Mouse (Mus musculus) heart, embryonic 12.5 days (tissue): ENCODE data around the gene Arl4d. TPM values are rescaled to one million over a fixed set of nuclear protein-coding genes. Genes with fewer than 3 reads are reported as not detected.
"Not testable (repeated sequence)": the region's sequence is repeated elsewhere in the genome, so short reads cannot be mapped to it uniquely, and the experiment has no call there.

ENCODE experiments used
- ATAC-seq: fragments of 200-750 bp; cut with Nextera tagmentation; 2 replicates; pipeline ENCODE4 v1.8.0; 2017; ENCODE audit warnings: moderate TSS enrichment, moderate library complexity; ENCODE audit not compliant: insufficient number of reproducible peaks, low FRiP score
- H3K27ac ChIP-seq: fragments of 300-500 bp; sonication (generic); 2 replicates; pipeline ENCODE4 v1.5.1; 2016; ENCODE audit warnings: mild to moderate bottlenecking, moderate library complexity; ENCODE audit not compliant: poor library complexity, severe bottlenecking
- H3K27me3 ChIP-seq: fragments of 300-500 bp; sonication (generic); replicated peaks from 2 replicates; pipeline ENCODE4 v1.6.1; 2016; ENCODE audit warnings: mild to moderate bottlenecking, moderate library complexity
- H3K36me3 ChIP-seq: fragments of 300-500 bp; sonication (generic); 2 replicates; pipeline ENCODE4 v1.6.1; 2016; ENCODE audit warnings: mild to moderate bottlenecking, moderate library complexity
- H3K4me1 ChIP-seq: fragments of 300-500 bp; sonication (generic); replicated peaks from 2 replicates; pipeline ENCODE4 v1.6.1; 2016; ENCODE audit warnings: mild to moderate bottlenecking
- H3K4me2 ChIP-seq: fragments of 300-500 bp; sonication (generic); 2 replicates; pipeline ENCODE4 v1.6.1; 2016; ENCODE audit warnings: mild to moderate bottlenecking, moderate library complexity
- H3K4me3 ChIP-seq: fragments of 300-500 bp; sonication (generic); 2 replicates; pipeline ENCODE4 v1.5.1; 2016; ENCODE audit warnings: mild to moderate bottlenecking
- H3K9ac ChIP-seq: fragments of 300-500 bp; sonication (generic); 2 replicates; pipeline ENCODE4 v1.6.1; 2016; ENCODE audit warnings: mild to moderate bottlenecking, moderate library complexity
- H3K9me3 ChIP-seq: fragments of 300-500 bp; sonication (generic); replicated peaks from 2 replicates; pipeline ENCODE4 v1.6.1; 2016; ENCODE audit warnings: mild to moderate bottlenecking, moderate library complexity
- WGBS: fragments of 180-500 bp; shearing (Covaris S2); methylation state at CpG from one replicate; pipeline ENCODE4 v1.1.7; 2016; 5-methylcytosine and 5-hydroxymethylcytosine counted together
- polyA plus RNA-seq: library from polyadenylated mRNA; unstranded; fragments of >200 nt; fragmentation: Nextera tagmentation; extraction: Ambion mirVana; gene quantifications from 2 replicates; pipeline ENCODE4 v1.2.1, GENCODE M21; 2016

The Arl4d gene
- polyA plus RNA-seq, result 10.0 and 10.3 TPM in 2 replicates

- Histone ChIP-seq H3K27ac (peak within 1 kb of the TSS; percentile 86), H3K4me2 (peak within 1 kb of the TSS; percentile 92), H3K4me3 (peak within 1 kb of the TSS; percentile 73), H3K9ac (peak within 1 kb of the TSS; percentile 88), H3K27me3 (no peaks in the 10 kb centered on the region), H3K9me3 (no peaks in the 10 kb centered on the region), H3K36me3 (no peaks in the 10 kb centered on the region), H3K4me1 (peaks cover 43% of the 10 kb centered on the region)
- ATAC-seq, result peak; percentile 91
- WGBS, result 8% methylated on average over 34 of the region's 34 CpGs
These were observed at the start of gene Arl4d for GRCm38 (mm10) chr11:101664825-101665635. Arl4d (plus strand) TSS chr11:101665541.

DNA sequence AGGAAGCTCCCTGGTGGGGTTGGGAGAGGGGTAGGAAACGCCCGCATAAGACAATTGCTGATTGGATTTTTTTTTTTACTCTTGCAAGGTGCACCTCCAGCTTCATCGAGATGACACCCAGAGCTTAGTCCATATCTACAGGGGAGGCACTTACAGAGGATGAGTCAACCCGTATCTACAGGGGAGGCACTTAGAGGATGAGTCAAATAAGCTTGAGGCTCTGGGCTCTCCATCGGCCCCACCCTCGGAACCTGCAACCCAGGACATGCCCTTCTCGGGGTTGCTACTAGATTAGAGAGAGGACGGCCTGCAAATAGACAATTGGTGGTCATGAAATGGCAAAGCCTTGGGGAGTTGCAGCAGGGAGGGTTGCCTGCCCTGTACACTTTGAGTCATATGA lies 49.2 kb upstream of the Arl4d start:
- peaks cover 21% of the 10 kb centered on the region for H3K4me1 ChIP-seq
- H3K27me3 ChIP-seq, result 0 out of 2 replicates have a peak, but pooled peaks cover 6% of the 10 kb centered on the region
- no peak overlapping the region for H3K27ac ChIP-seq
- no peak overlapping the region for H3K9ac ChIP-seq
- WGBS, result 72% methylated on average over 8 of the region's 8 CpGs
- H3K36me3 ChIP-seq, result no peaks in the 10 kb centered on the region
- no peak overlapping the region for H3K4me2 ChIP-seq
- no peak overlapping the region for H3K4me3 ChIP-seq
- no peak for ATAC-seq
- H3K9me3 ChIP-seq, result no peaks in the 10 kb centered on the region

GRCm38 (mm10) chr11:101616948-101617767 lies 48.2 kb upstream of the Arl4d start:
- no peak for ATAC-seq
- no peaks in the 10 kb centered on the region for H3K9me3 ChIP-seq
- peaks cover 21% of the 10 kb centered on the region for H3K4me1 ChIP-seq
- no peak overlapping the region for H3K4me3 ChIP-seq
- no peak overlapping the region for H3K9ac ChIP-seq
- WGBS, result 22% methylated on average over 18 of the region's 18 CpGs
- H3K27ac ChIP-seq, result no peak overlapping the region
- 0 out of 2 replicates have a peak, but pooled peaks cover 6% of the 10 kb centered on the region for H3K27me3 ChIP-seq
- no peaks in the 10 kb centered on the region for H3K36me3 ChIP-seq
- H3K4me2 ChIP-seq, result peak overlapping the region; percentile 11; the same call in 1 of the 2 replicates

- Histone ChIP-seq H3K9me3 (no peaks in the 10 kb centered on the region), H3K4me3 (no peak overlapping the region), H3K4me1 (peaks cover 21% of the 10 kb centered on the region), H3K4me2 (peak overlapping the region; percentile 11), H3K27ac (no peak overlapping the region), H3K36me3 (no peaks in the 10 kb centered on the region), H3K27me3 (0 out of 2 replicates have a peak, but pooled peaks cover 6% of the 10 kb centered on the region), H3K9ac (no peak overlapping the region)
- ATAC-seq, result no peak
- WGBS, result 13% methylated on average over 8 of the region's 8 CpGs
These were observed 47.5 kb upstream of the Arl4d start for GRCm38 (mm10) chr11:101617849-101618248.

GRCm38 (mm10) chr11:101618596-101618995 lies 46.7 kb upstream of the Arl4d start:
- Histone ChIP-seq H3K9ac (no peak overlapping the region), H3K36me3 (no peaks in the 10 kb centered on the region), H3K9me3 (no peaks in the 10 kb centered on the region), H3K4me3 (no peak overlapping the region), H3K27ac (no peak overlapping the region), H3K4me1 (peaks cover 21% of the 10 kb centered on the region), H3K27me3 (0 out of 2 replicates have a peak, but pooled peaks cover 6% of the 10 kb centered on the region), H3K4me2 (no peak overlapping the region)
- ATAC-seq, result no peak
- WGBS, result 84% methylated on average over 3 of the region's 3 CpGs

- H3K36me3 ChIP-seq, H3K9ac ChIP-seq, H3K4me3 ChIP-seq, H3K9me3 ChIP-seq, H3K27ac ChIP-seq, H3K27me3 ChIP-seq, ATAC-seq, H3K4me2 ChIP-seq: not testable (repeated sequence)
- 76% methylated on average over 11 of the region's 11 CpGs for WGBS
- H3K4me1 ChIP-seq, result peaks cover 17% of the 10 kb centered on the region
These were observed 45.2 kb upstream of the Arl4d start for GRCm38 (mm10) chr11:101620022-101620655.

DNA sequence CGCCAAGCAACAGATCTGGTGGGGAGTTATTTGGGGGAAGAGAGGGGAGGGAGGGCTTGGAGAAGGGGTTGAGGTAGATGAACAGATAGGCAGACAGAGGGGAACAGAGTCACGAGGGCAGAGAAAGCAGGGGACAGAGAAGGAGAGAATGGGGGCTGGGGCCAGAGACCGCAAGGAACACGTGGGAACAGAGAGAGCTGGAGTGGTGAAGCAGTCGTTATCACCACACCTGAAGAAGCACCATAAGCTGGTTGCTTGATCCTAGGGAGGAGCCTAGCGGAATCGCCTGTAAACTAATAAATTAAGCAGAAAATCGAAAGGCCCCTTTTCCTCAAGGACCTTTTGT lies 38.7 kb upstream of the Arl4d start:
- H3K4me3 ChIP-seq, result peak overlapping the region; percentile 46
- 6% methylated on average over 8 of the region's 8 CpGs for WGBS
- H3K4me1 ChIP-seq, result no peaks in the 10 kb centered on the region
- H3K4me2 ChIP-seq, result peak overlapping the region; percentile 72
- H3K36me3 ChIP-seq, result 0 out of 2 replicates have a peak, but pooled peaks cover 3% of the 10 kb centered on the region
- H3K9me3 ChIP-seq, result no peaks in the 10 kb centered on the region
- H3K27me3 ChIP-seq, result no peaks in the 10 kb centered on the region
- peak overlapping the region; percentile 73 for H3K9ac ChIP-seq
- ATAC-seq, result peak; percentile 8; the same call in 1 of the 2 replicates
- H3K27ac ChIP-seq, result peak overlapping the region; percentile 100

GRCm38 (mm10) chr11:101626995-101627856 lies 38.1 kb upstream of the Arl4d start, which contains the start of gene Rdm1:
Rdm1 (plus strand) TSS chr11:101627195.
- H3K4me1 ChIP-seq, result no peaks in the 10 kb centered on the region
- H3K36me3 ChIP-seq, result 0 out of 2 replicates have a peak, but pooled peaks cover 3% of the 10 kb centered on the region
- peak within 1 kb of the TSS; percentile 77 for H3K9ac ChIP-seq
- no peaks in the 10 kb centered on the region for H3K27me3 ChIP-seq
- peak within 1 kb of the TSS; percentile 57 for H3K4me3 ChIP-seq
- peak; percentile 90 for ATAC-seq
- under 1% methylated on average over 34 of the region's 34 CpGs for WGBS
- H3K4me2 ChIP-seq, result peak within 1 kb of the TSS; percentile 72
- H3K9me3 ChIP-seq, result no peaks in the 10 kb centered on the region
- peak within 1 kb of the TSS; percentile 100 for H3K27ac ChIP-seq

DNA sequence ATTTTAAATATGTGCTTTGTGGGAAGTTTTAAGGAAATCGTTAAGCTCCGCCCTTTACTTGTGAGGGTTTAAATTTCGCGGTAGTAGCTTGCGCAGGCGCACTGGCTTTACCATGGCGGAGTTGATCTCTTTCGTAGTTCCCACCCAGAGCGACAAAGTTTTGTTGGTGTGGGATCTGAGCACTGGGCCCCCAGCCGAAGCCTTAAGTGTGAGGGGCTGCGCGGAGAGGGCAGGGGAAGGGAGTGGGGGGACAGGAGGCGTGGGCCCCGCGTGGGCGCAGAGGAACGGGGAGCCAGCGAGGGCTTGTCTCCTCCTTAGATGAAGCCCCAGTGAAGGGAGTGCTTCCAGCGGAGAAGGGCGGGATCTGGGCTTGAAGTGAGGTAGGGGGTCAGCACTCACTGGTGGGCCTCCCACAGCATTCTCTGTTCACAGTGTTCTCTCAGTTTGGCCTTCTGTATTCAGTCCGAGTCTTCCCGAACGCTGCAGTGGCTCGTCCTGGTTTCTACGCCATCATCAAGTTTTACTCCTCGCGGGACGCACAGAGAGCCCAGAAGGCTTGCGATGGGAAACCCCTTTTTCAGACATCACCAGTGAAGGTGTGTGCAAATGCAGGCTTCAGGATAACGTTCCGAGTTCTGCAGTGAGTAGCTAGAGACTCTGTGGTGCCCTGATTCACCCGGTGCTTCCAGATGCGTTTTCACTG lies 37.3 kb upstream of the Arl4d start:
- Histone ChIP-seq H3K4me3 (peak overlapping the region; percentile 57), H3K9me3 (no peaks in the 10 kb centered on the region), H3K4me1 (no peaks in the 10 kb centered on the region), H3K4me2 (peak overlapping the region; percentile 72), H3K27ac (peak overlapping the region; percentile 98), H3K36me3 (0 out of 2 replicates have a peak, but pooled peaks cover 3% of the 10 kb centered on the region), H3K9ac (peak overlapping the region; percentile 77), H3K27me3 (no peaks in the 10 kb centered on the region)
- ATAC-seq, result peak; percentile 74
- under 1% methylated on average over 33 of the region's 33 CpGs for WGBS
